Mouse (Mus musculus): Measurements from ENCODE around the gene Pnkp. TPM values are rescaled to one million over a fixed set of nuclear protein-coding genes. Genes with fewer than 3 reads are reported as not detected.
A peak's percentile ranks its signal among the peaks of the same experiment; 100 is the strongest.

Gene Pnkp
- polyA plus RNA-seq, 1 experiment from 2014 or later = 21.6 TPM

- H3K36me3 ChIP-seq (replicated peaks; ENCODE audit: control insufficient read depth, insufficient read depth, low read depth, low read length) = peaks cover 8% of the 10 kb centered on the region
- DNase-seq (ENCODE audit: low spot score) (no peak), ATAC-seq (replicated peaks; ENCODE audit: insufficient number of reproducible peaks, low FRiP score, low TSS enrichment, low read depth) (no peak)
- no peak overlapping the region for H3K4me2 ChIP-seq (ENCODE audit: low read depth, low read length)
- no peak overlapping the region for H3K9ac ChIP-seq (replicated peaks; ENCODE audit: low read length)
- H3K27ac ChIP-seq (replicated peaks; ENCODE audit: low read depth, low read length) = no peak overlapping the region
- H3K9me3 ChIP-seq (replicated peaks; ENCODE audit: control insufficient read depth, low read length) = no peaks in the 10 kb centered on the region
- H3K27me3 ChIP-seq (ENCODE audit: control insufficient read depth, insufficient read depth, low read length) = peaks cover 9% of the 10 kb centered on the region
- WGBS = 92% methylated on average over 8 of the region's 8 CpGs
- peaks cover 5% of the 10 kb centered on the region; the same call in 1 of the 2 replicates for H3K4me1 ChIP-seq (ENCODE audit: control insufficient read depth, insufficient read depth, low read length)
- H3K4me3 ChIP-seq (ENCODE audit: low read depth, low read length) = no peak overlapping the region
Measured at GRCm38 (mm10) chr7:44841825-44842463, 15.0 kb upstream of the Pnkp start.

GRCm38 (mm10) chr7:44845006-44845405 is 11.9 kb upstream of the Pnkp start:
- Histone ChIP-seq H3K4me1 (ENCODE audit: control insufficient read depth, insufficient read depth, low read length) (peaks cover 3% of the 10 kb centered on the region; the same call in 1 of the 2 replicates), H3K27ac (replicated peaks; ENCODE audit: low read depth, low read length) (no peak overlapping the region), H3K9me3 (replicated peaks; ENCODE audit: control insufficient read depth, low read length) (no peaks in the 10 kb centered on the region), H3K4me3 (ENCODE audit: low read depth, low read length) (no peak overlapping the region), H3K4me2 (ENCODE audit: low read depth, low read length) (no peak overlapping the region), H3K27me3 (ENCODE audit: control insufficient read depth, insufficient read depth, low read length) (peaks cover 5% of the 10 kb centered on the region), H3K9ac (replicated peaks; ENCODE audit: low read length) (no peak overlapping the region), H3K36me3 (replicated peaks; ENCODE audit: control insufficient read depth, insufficient read depth, low read depth, low read length) (peaks cover 8% of the 10 kb centered on the region)
- no peak for ATAC-seq (replicated peaks; ENCODE audit: insufficient number of reproducible peaks, low FRiP score, low TSS enrichment, low read depth)
- no peak for DNase-seq (ENCODE audit: low spot score)
- WGBS = 88% methylated on average over 10 of the region's 10 CpGs

- peaks cover 8% of the 10 kb centered on the region for H3K36me3 ChIP-seq (replicated peaks; ENCODE audit: control insufficient read depth, insufficient read depth, low read depth, low read length)
- WGBS = 95% methylated on average over 7 of the region's 7 CpGs
Measured at GRCm38 (mm10) chr7:44846804-44847203, 10.1 kb upstream of the Pnkp start.

GRCm38 (mm10) chr7:44847772-44848171 is 9.2 kb upstream of the Pnkp start:
- WGBS = 79% methylated on average over 5 of the region's 5 CpGs

More at GRCm38 (mm10) chr7:44846804-44847203, 10.1 kb upstream of the Pnkp start:
- Histone ChIP-seq H3K9ac (replicated peaks; ENCODE audit: low read length) (no peak overlapping the region), H3K27me3 (ENCODE audit: control insufficient read depth, insufficient read depth, low read length) (no peaks in the 10 kb centered on the region), H3K4me2 (ENCODE audit: low read depth, low read length) (no peak overlapping the region), H3K27ac (replicated peaks; ENCODE audit: low read depth, low read length) (no peak overlapping the region), H3K9me3 (replicated peaks; ENCODE audit: control insufficient read depth, low read length) (no peaks in the 10 kb centered on the region), H3K4me3 (ENCODE audit: low read depth, low read length) (no peak overlapping the region), H3K4me1 (ENCODE audit: control insufficient read depth, insufficient read depth, low read length) (peaks cover 3% of the 10 kb centered on the region; the same call in 1 of the 2 replicates)
- DNase-seq (ENCODE audit: low spot score) (no peak), ATAC-seq (replicated peaks; ENCODE audit: insufficient number of reproducible peaks, low FRiP score, low TSS enrichment, low read depth) (no peak)

GRCm38 (mm10) chr7:44848561-44849415 is 8.2 kb upstream of the Pnkp start, which contains the start of the genes Akt1s1 and Tbc1d17:
TSS of gene Akt1s1 (plus strand) at chr7:44848991.
TSS of gene Tbc1d17 (minus strand) at chr7:44849079.
- ATAC-seq (replicated peaks; ENCODE audit: insufficient number of reproducible peaks, low FRiP score, low TSS enrichment, low read depth) (peak; percentile 78), DNase-seq (ENCODE audit: low spot score) (peak; percentile 97)
- WGBS = under 1% methylated on average over 54 of the region's 54 CpGs
- Histone ChIP-seq H3K36me3 (replicated peaks; ENCODE audit: control insufficient read depth, insufficient read depth, low read depth, low read length) (peaks cover 5% of the 10 kb centered on the region), H3K27ac (replicated peaks; ENCODE audit: low read depth, low read length) (peak within 1 kb of the TSS; percentile 88), H3K9ac (replicated peaks; ENCODE audit: low read length) (peak within 1 kb of the TSS; percentile 81), H3K4me3 (ENCODE audit: low read depth, low read length) (peak within 1 kb of the TSS; percentile 69), H3K4me1 (ENCODE audit: control insufficient read depth, insufficient read depth, low read length) (peaks cover 5% of the 10 kb centered on the region), H3K9me3 (replicated peaks; ENCODE audit: control insufficient read depth, low read length) (no peaks in the 10 kb centered on the region), H3K27me3 (ENCODE audit: control insufficient read depth, insufficient read depth, low read length) (no peaks in the 10 kb centered on the region), H3K4me2 (ENCODE audit: low read depth, low read length) (peak within 1 kb of the TSS; percentile 62)

More at GRCm38 (mm10) chr7:44847772-44848171, 9.2 kb upstream of the Pnkp start:
- Histone ChIP-seq H3K9ac (replicated peaks; ENCODE audit: low read length) (peak overlapping the region; percentile 19; the same call in 1 of the 2 replicates), H3K27me3 (ENCODE audit: control insufficient read depth, insufficient read depth, low read length) (no peaks in the 10 kb centered on the region), H3K4me2 (ENCODE audit: low read depth, low read length) (peak overlapping the region; percentile 62), H3K9me3 (replicated peaks; ENCODE audit: control insufficient read depth, low read length) (no peaks in the 10 kb centered on the region), H3K36me3 (replicated peaks; ENCODE audit: control insufficient read depth, insufficient read depth, low read depth, low read length) (peaks cover 8% of the 10 kb centered on the region), H3K4me1 (ENCODE audit: control insufficient read depth, insufficient read depth, low read length) (peaks cover 3% of the 10 kb centered on the region; the same call in 1 of the 2 replicates), H3K4me3 (ENCODE audit: low read depth, low read length) (peak overlapping the region; percentile 69), H3K27ac (replicated peaks; ENCODE audit: low read depth, low read length) (no peak overlapping the region)
- DNase-seq (ENCODE audit: low spot score) = no peak
- no peak for ATAC-seq (replicated peaks; ENCODE audit: insufficient number of reproducible peaks, low FRiP score, low TSS enrichment, low read depth)

GRCm38 (mm10) chr7:44849416-44850111 is 7.4 kb upstream of the Pnkp start:
- Histone ChIP-seq H3K9me3 (replicated peaks; ENCODE audit: control insufficient read depth, low read length) (no peaks in the 10 kb centered on the region), H3K27ac (replicated peaks; ENCODE audit: low read depth, low read length) (peak overlapping the region; percentile 88), H3K4me3 (ENCODE audit: low read depth, low read length) (peak overlapping the region; percentile 69), H3K4me1 (ENCODE audit: control insufficient read depth, insufficient read depth, low read length) (peaks cover 9% of the 10 kb centered on the region), H3K36me3 (replicated peaks; ENCODE audit: control insufficient read depth, insufficient read depth, low read depth, low read length) (no peaks in the 10 kb centered on the region; the same call in none of the 2 replicates), H3K4me2 (ENCODE audit: low read depth, low read length) (peak overlapping the region; percentile 62), H3K9ac (replicated peaks; ENCODE audit: low read length) (peak overlapping the region; percentile 81), H3K27me3 (ENCODE audit: control insufficient read depth, insufficient read depth, low read length) (no peaks in the 10 kb centered on the region)
- peak; percentile 93 for DNase-seq (ENCODE audit: low spot score)
- ATAC-seq (replicated peaks; ENCODE audit: insufficient number of reproducible peaks, low FRiP score, low TSS enrichment, low read depth) = peak; percentile 50
- WGBS = under 1% methylated on average over 41 of the region's 41 CpGs

- peak overlapping the region; percentile 88 for H3K27ac ChIP-seq (replicated peaks; ENCODE audit: low read depth, low read length)
- H3K9me3 ChIP-seq (replicated peaks; ENCODE audit: control insufficient read depth, low read length) = no peaks in the 10 kb centered on the region
- H3K4me3 ChIP-seq (ENCODE audit: low read depth, low read length) = peak overlapping the region; percentile 69
- H3K36me3 ChIP-seq (replicated peaks; ENCODE audit: control insufficient read depth, insufficient read depth, low read depth, low read length) = no peaks in the 10 kb centered on the region; the same call in none of the 2 replicates
- peak; percentile 91 for DNase-seq (ENCODE audit: low spot score)
- peak; percentile 22 for ATAC-seq (replicated peaks; ENCODE audit: insufficient number of reproducible peaks, low FRiP score, low TSS enrichment, low read depth)
- H3K27me3 ChIP-seq (ENCODE audit: control insufficient read depth, insufficient read depth, low read length) = no peaks in the 10 kb centered on the region
- H3K4me1 ChIP-seq (ENCODE audit: control insufficient read depth, insufficient read depth, low read length) = peaks cover 10% of the 10 kb centered on the region
- H3K4me2 ChIP-seq (ENCODE audit: low read depth, low read length) = peak overlapping the region; percentile 62
- H3K9ac ChIP-seq (replicated peaks; ENCODE audit: low read length) = peak overlapping the region; percentile 81
- WGBS = 0% methylated on average over 33 of the region's 33 CpGs
Measured at GRCm38 (mm10) chr7:44850146-44850545, 6.8 kb upstream of the Pnkp start.
